Mouse (Mus musculus): Measurements from ENCODE around the gene Uap1l1. TPM values are rescaled to one million over a fixed set of nuclear protein-coding genes. Genes with fewer than 3 reads are reported as not detected.

Gene Uap1l1
- polyA plus RNA-seq, 1 experiment from 2014 or later: 74.4 TPM

- Histone ChIP-seq H3K4me1 (ENCODE audit: insufficient read depth, low read depth, low read length) (peaks cover 19% of the 10 kb centered on the region), H3K9me3 (ENCODE audit: low read length) (no peaks in the 10 kb centered on the region), H3K27me3 (replicated peaks; ENCODE audit: insufficient read depth, low read length) (no peaks in the 10 kb centered on the region), H3K4me3 (ENCODE audit: low read depth, low read length) (peak overlapping the region; percentile 54), H3K36me3 (ENCODE audit: insufficient read depth, low read length) (no peaks in the 10 kb centered on the region), H3K9ac (replicated peaks; ENCODE audit: low read depth) (no peak overlapping the region; the same call in 1 of the 2 replicates), H3K4me2 (replicated peaks; ENCODE audit: low read depth, low read length) (peak overlapping the region; percentile 100), H3K27ac (ENCODE audit: low read length) (no peak overlapping the region)
- TF ChIP-seq EP300 (IDR thresholded peaks at IDR 0.05) (no peak), CTCF (IDR thresholded peaks at IDR 0.05) (no peak)
- ATAC-seq (no peak; the same call in 1 of the 2 replicates), DNase-seq (ENCODE audit: low spot score) (no peak)
- WGBS: 4% methylated on average over 42 of the region's 42 CpGs
Observed at GRCm38 (mm10) chr2:25372644-25373391, 7.3 kb upstream of the Uap1l1 start.

DNA sequence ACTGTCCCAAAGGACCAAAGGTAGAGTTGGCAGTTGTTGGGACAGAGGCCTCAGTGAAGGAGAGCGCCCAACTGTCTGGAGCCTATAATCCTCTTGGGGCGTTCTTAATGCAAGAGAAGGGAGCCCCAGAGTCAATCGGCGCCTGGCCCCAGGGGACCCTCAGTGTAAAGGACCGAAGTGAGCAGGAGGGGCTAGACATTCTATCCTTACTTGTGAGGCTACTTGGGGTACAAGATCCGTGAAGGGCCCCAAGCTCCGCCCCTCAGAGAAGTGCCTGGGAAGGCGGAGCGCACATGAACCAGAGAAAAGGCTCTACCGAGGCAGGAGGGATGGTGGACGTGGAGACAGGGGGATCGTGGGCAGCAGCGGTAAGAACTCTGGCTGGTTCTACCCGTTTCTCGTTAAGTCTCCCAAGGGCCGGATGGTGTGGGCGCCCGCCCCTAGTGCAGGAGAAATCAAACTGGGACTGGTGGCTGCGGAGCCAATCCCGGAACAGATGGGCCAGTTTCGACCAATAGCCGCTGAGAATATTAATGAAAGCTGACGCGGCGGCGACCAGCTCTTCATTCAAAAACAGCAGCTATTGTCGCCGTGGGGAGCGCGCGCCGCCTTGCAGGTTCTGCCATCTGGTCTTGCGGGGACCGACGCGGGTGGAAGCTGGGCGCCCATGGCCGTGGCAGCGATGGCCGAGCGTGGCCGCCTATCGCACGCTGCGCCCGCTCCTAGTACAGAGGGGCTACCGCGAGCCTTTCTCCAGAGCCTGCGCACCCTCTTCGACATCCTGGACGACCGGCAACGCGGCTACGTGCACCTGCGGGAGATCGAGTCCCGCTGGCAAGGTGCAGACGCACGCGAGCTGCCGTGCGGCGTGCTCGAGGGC, 6.5 kb upstream of the Uap1l1 start, which contains the start of gene Sapcd2:
Sapcd2 (plus strand) TSS at position 558 of the 880 bp plus-strand sequence.
- TF ChIP-seq EP300 (IDR thresholded peaks at IDR 0.05): no peak
- TF ChIP-seq CTCF (IDR thresholded peaks at IDR 0.05): no peak
- Histone ChIP-seq H3K27ac (ENCODE audit: low read length) (no peak within 1 kb of the TSS), H3K27me3 (replicated peaks; ENCODE audit: insufficient read depth, low read length) (no peaks in the 10 kb centered on the region), H3K9me3 (ENCODE audit: low read length) (no peaks in the 10 kb centered on the region), H3K9ac (replicated peaks; ENCODE audit: low read depth) (no peak within 1 kb of the TSS; the same call in 1 of the 2 replicates), H3K4me1 (ENCODE audit: insufficient read depth, low read depth, low read length) (peaks cover 19% of the 10 kb centered on the region), H3K36me3 (ENCODE audit: insufficient read depth, low read length) (no peaks in the 10 kb centered on the region), H3K4me3 (ENCODE audit: low read depth, low read length) (peak within 1 kb of the TSS; percentile 54), H3K4me2 (replicated peaks; ENCODE audit: low read depth, low read length) (peak within 1 kb of the TSS; percentile 100)
- peak; percentile 97 for ATAC-seq
- DNase-seq (ENCODE audit: low spot score): peak; percentile 93
- WGBS: 1% methylated on average over 65 of the region's 65 CpGs

- peaks cover 19% of the 10 kb centered on the region for H3K4me1 ChIP-seq (ENCODE audit: insufficient read depth, low read depth, low read length)
- DNase-seq (ENCODE audit: low spot score) (no peak), ATAC-seq (no peak)
- no peak for TF ChIP-seq EP300 (IDR thresholded peaks at IDR 0.05)
- no peak for TF ChIP-seq CTCF (IDR thresholded peaks at IDR 0.05)
- no peak overlapping the region for H3K9ac ChIP-seq (replicated peaks; ENCODE audit: low read depth)
- H3K9me3 ChIP-seq (ENCODE audit: low read length): no peaks in the 10 kb centered on the region
- no peak overlapping the region for H3K4me3 ChIP-seq (ENCODE audit: low read depth, low read length)
- no peaks in the 10 kb centered on the region for H3K36me3 ChIP-seq (ENCODE audit: insufficient read depth, low read length)
- H3K27ac ChIP-seq (ENCODE audit: low read length): no peak overlapping the region
- H3K27me3 ChIP-seq (replicated peaks; ENCODE audit: insufficient read depth, low read length): no peaks in the 10 kb centered on the region
- 84% methylated on average over 3 of the region's 3 CpGs for WGBS
- H3K4me2 ChIP-seq (replicated peaks; ENCODE audit: low read depth, low read length): no peak overlapping the region
Observed at GRCm38 (mm10) chr2:25369996-25370395, 4.5 kb upstream of the Uap1l1 start.

- Histone ChIP-seq H3K4me3 (ENCODE audit: low read depth, low read length) (peak overlapping the region; percentile 69), H3K27ac (ENCODE audit: low read length) (peak overlapping the region; percentile 73), H3K27me3 (replicated peaks; ENCODE audit: insufficient read depth, low read length) (no peaks in the 10 kb centered on the region), H3K9me3 (ENCODE audit: low read length) (no peaks in the 10 kb centered on the region), H3K4me1 (ENCODE audit: insufficient read depth, low read depth, low read length) (peaks cover 6% of the 10 kb centered on the region; the same call in 1 of the 2 replicates), H3K36me3 (ENCODE audit: insufficient read depth, low read length) (0 out of 2 replicates have a peak, but pooled peaks cover 4% of the 10 kb centered on the region), H3K4me2 (replicated peaks; ENCODE audit: low read depth, low read length) (peak overlapping the region; percentile 97), H3K9ac (replicated peaks; ENCODE audit: low read depth) (peak overlapping the region; percentile 68; the same call in 1 of the 2 replicates)
- TF ChIP-seq CTCF (IDR thresholded peaks at IDR 0.05): no peak
- no peak for TF ChIP-seq EP300 (IDR thresholded peaks at IDR 0.05)
- DNase-seq (ENCODE audit: low spot score): no peak
- WGBS: 27% methylated on average over 9 of the region's 9 CpGs
- ATAC-seq: no peak
Observed at GRCm38 (mm10) chr2:25364761-25365090, 756 bp downstream of the Uap1l1 start.

DNA sequence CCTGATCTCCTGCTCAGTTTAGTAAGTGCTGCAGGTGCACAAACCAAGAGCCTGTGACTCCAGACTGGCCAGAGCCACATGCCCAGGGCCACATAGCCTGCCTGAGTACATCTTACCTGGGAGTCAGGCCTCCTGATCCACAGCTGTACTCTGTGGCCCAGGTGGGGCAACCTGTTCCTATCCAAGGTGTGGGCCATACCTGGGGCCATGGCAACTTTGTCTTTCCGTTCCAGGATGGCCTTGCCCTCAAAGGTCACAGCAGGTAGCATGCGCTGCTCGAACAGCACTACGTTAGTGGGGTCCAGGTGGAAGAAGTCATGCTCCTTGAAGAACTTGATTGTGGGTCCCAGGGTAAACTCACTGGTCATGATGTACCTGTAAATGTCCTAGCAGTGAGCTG, 1.2 kb downstream of the Uap1l1 start:
- peak overlapping the region; percentile 69; the same call in 1 of the 2 replicates for H3K4me3 ChIP-seq (ENCODE audit: low read depth, low read length)
- 86% methylated on average over 4 of the region's 4 CpGs for WGBS
- H3K4me2 ChIP-seq (replicated peaks; ENCODE audit: low read depth, low read length): peak overlapping the region; percentile 97
- no peaks in the 10 kb centered on the region for H3K27me3 ChIP-seq (replicated peaks; ENCODE audit: insufficient read depth, low read length)
- no peak for ATAC-seq
- H3K9ac ChIP-seq (replicated peaks; ENCODE audit: low read depth): peak overlapping the region; percentile 68; the same call in 1 of the 2 replicates
- H3K4me1 ChIP-seq (ENCODE audit: insufficient read depth, low read depth, low read length): peaks cover 6% of the 10 kb centered on the region; the same call in 1 of the 2 replicates
- no peak for TF ChIP-seq CTCF (IDR thresholded peaks at IDR 0.05)
- TF ChIP-seq EP300 (IDR thresholded peaks at IDR 0.05): no peak
- H3K9me3 ChIP-seq (ENCODE audit: low read length): no peaks in the 10 kb centered on the region
- H3K36me3 ChIP-seq (ENCODE audit: insufficient read depth, low read length): 0 out of 2 replicates have a peak, but pooled peaks cover 4% of the 10 kb centered on the region
- peak overlapping the region; percentile 73 for H3K27ac ChIP-seq (ENCODE audit: low read length)
- DNase-seq (ENCODE audit: low spot score): no peak

All from lung, postnatal 0 days (tissue).